Mouse (Mus musculus) small intestine, adult 2 months (tissue): ENCODE measurements around the gene Hmox2.

ENCODE experiments used
- CTCF ChIP-seq: fragments of 200-500 bp; IDR thresholded peaks from 2 replicates; pipeline ENCODE4 v1.5.1; 2012; ENCODE audit warnings: low read depth, mild to moderate bottlenecking, control low read depth, inconsistent platforms, low read length, moderate library complexity, mixed read lengths; ENCODE audit not compliant: insufficient replicate concordance, insufficient read length; ENCODE audit errors: extremely low read depth
- POLR2A ChIP-seq: fragments of 200-500 bp; IDR thresholded peaks from 2 replicates; pipeline ENCODE4 v1.6.1; 2012; ENCODE audit warnings: low read depth, mild to moderate bottlenecking, control low read depth, inconsistent platforms, low read length, moderate library complexity

GRCm38 (mm10) chr16:4727526-4727925, 1.4 kb downstream of the Hmox2 start:
- TF ChIP-seq CTCF (no peak), POLR2A (no peak)
